In genomic region chr4:138824660-138825059, GRCm38 (mm10) we compare ENCODE assay signal across 15 mouse cellular contexts. TPM values are rescaled to one million over a fixed set of nuclear protein-coding genes. Genes with fewer than 3 reads are reported as not detected.
DNase-seq lines count a peak whose midpoint lies in the region; ATAC-seq and TF ChIP-seq lines count a peak whose summit lies in the region.
"Had no signal": no experiment of that assay in that cellular context is flagged by ENCODE, and none has a peak within 500 bp of the region (broad histone marks: within the 10 kb centered on the region; RNA-seq: fewer than 3 reads in every experiment).

No protein-coding gene starts in this region.

- peaks cover 57% of the 10 kb centered on the region for H3K27me3 ChIP-seq in heart, postnatal 0 days (ENCODE audit: control insufficient read depth, insufficient read depth, low read length)
- H3K27me3 ChIP-seq in midbrain, postnatal 0 days (ENCODE audit: insufficient read depth, low read length) = no peaks in the 10 kb centered on the region
- no peaks in the 10 kb centered on the region; the same call in 1 of the 2 replicates for H3K27me3 ChIP-seq in midbrain, embryonic 13.5 days

- no peak for TF ChIP-seq EP300 in heart, postnatal 0 days (IDR thresholded peaks at IDR 0.05; ENCODE audit: low read depth)

- 86% methylated on average over 2 of the region's 2 CpGs for WGBS in heart, postnatal 0 days
- 84% methylated on average over 2 of the region's 2 CpGs for WGBS in midbrain, postnatal 0 days
- WGBS in midbrain, embryonic 13.5 days = 85% methylated on average over 2 of the region's 2 CpGs

- H3K4me2 ChIP-seq in heart, postnatal 0 days (ENCODE audit: low read depth, low read length) = no peak overlapping the region
- no peak overlapping the region for H3K4me2 ChIP-seq in midbrain, postnatal 0 days (ENCODE audit: low read depth, low read length, poor library complexity, severe bottlenecking)
- no peak overlapping the region for H3K4me2 ChIP-seq in midbrain, embryonic 13.5 days (replicated peaks)

- TF ChIP-seq POLR2A in cortical plate, adult 2 months (IDR thresholded peaks at IDR 0.05; ENCODE audit: extremely low read depth, insufficient read depth, low read length) = no peak

- 0 out of 2 replicates have a peak, but pooled peaks have one; percentile 14 for TF ChIP-seq CTCF in heart, postnatal 0 days (IDR thresholded peaks at IDR 0.05; ENCODE audit: low read depth)
- TF ChIP-seq CTCF in midbrain, postnatal 0 days (IDR thresholded peaks at IDR 0.05) = peak; percentile 42
- TF ChIP-seq CTCF in cortical plate, adult 2 months (IDR thresholded peaks at IDR 0.05; ENCODE audit: extremely low read depth, insufficient read depth, low read length) = 0 out of 2 replicates have a peak, but pooled peaks have one; percentile 25

- H3K9me3 ChIP-seq in heart, postnatal 0 days (replicated peaks; ENCODE audit: control insufficient read depth, low read length) = peaks cover 5% of the 10 kb centered on the region; the same call in 1 of the 2 replicates
- no peaks in the 10 kb centered on the region for H3K9me3 ChIP-seq in midbrain, postnatal 0 days (ENCODE audit: low read length)
- 0 out of 2 replicates have a peak, but pooled peaks cover 2% of the 10 kb centered on the region for H3K9me3 ChIP-seq in midbrain, embryonic 13.5 days

- no peak for ATAC-seq in heart, postnatal 0 days (ENCODE audit: insufficient read depth, low read depth)
- no peak for ATAC-seq in midbrain, postnatal 0 days (ENCODE audit: low FRiP score)
- ATAC-seq in midbrain, embryonic 13.5 days = no peak
- no peak for ATAC-seq in megakaryocyte progenitor cell, adult 5-6 weeks (replicated peaks; ENCODE audit: poor library complexity)

- no peak overlapping the region for H3K4me3 ChIP-seq in heart, postnatal 0 days (ENCODE audit: low read depth, low read length)
- no peak overlapping the region for H3K4me3 ChIP-seq in midbrain, postnatal 0 days (ENCODE audit: low read depth, low read length)
- no peak overlapping the region for H3K4me3 ChIP-seq in midbrain, embryonic 13.5 days (replicated peaks)
- H3K4me3 ChIP-seq in cortical plate, adult 2 months (ENCODE audit: insufficient read depth, low read length) = no peak overlapping the region

- no peak overlapping the region for H3K9ac ChIP-seq in heart, postnatal 0 days (replicated peaks; ENCODE audit: low read depth, low read length)
- H3K9ac ChIP-seq in midbrain, postnatal 0 days (replicated peaks; ENCODE audit: low read length, poor library complexity, severe bottlenecking) = no peak overlapping the region
- no peak overlapping the region for H3K9ac ChIP-seq in midbrain, embryonic 13.5 days (replicated peaks)

- intact Hi-C loops in heart, postnatal 36 days (cut with DNase I) = no loop called here

- DNase-seq in heart, postnatal 0 days (ENCODE audit: low spot score) = no peak
- no peak for DNase-seq in heart, postnatal 36 days
- DNase-seq in midbrain, postnatal 0 days (ENCODE audit: low spot score) = no peak
- no peak for DNase-seq in spleen, postnatal 4 days (ENCODE audit: low spot score in 2 of 2)
- DNase-seq in left cerebral cortex, adult 8-10 months (ENCODE audit: low spot score in 2 of 2) = no peak
- DNase-seq: gastrocnemius, postnatal 14 days; liver; right cerebral cortex, postnatal 25 days had no signal

- no peaks in the 10 kb centered on the region for H3K36me3 ChIP-seq in heart, postnatal 0 days (replicated peaks; ENCODE audit: control insufficient read depth, insufficient read depth, low read length)
- no peaks in the 10 kb centered on the region for H3K36me3 ChIP-seq in midbrain, postnatal 0 days (ENCODE audit: insufficient read depth, low read length)
- H3K36me3 ChIP-seq in midbrain, embryonic 13.5 days = no peaks in the 10 kb centered on the region

- H3K4me1 ChIP-seq in heart, postnatal 0 days (ENCODE audit: control insufficient read depth, insufficient read depth) = peaks cover 6% of the 10 kb centered on the region; the same call in 1 of the 2 replicates
- no peaks in the 10 kb centered on the region for H3K4me1 ChIP-seq in midbrain, postnatal 0 days (ENCODE audit: insufficient read depth, low read length)
- peaks cover under 1% of the 10 kb centered on the region; the same call in 1 of the 2 replicates for H3K4me1 ChIP-seq in midbrain, embryonic 13.5 days (replicated peaks)
- no peaks in the 10 kb centered on the region for H3K4me1 ChIP-seq in cortical plate, adult 2 months (ENCODE audit: control insufficient read depth, insufficient read depth, low read length)

- no peak overlapping the region for H3K27ac ChIP-seq in heart, postnatal 0 days (ENCODE audit: low read depth)
- H3K27ac ChIP-seq in midbrain, postnatal 0 days (ENCODE audit: low read depth, low read length) = no peak overlapping the region
- H3K27ac ChIP-seq in midbrain, embryonic 13.5 days = no peak overlapping the region
- H3K27ac ChIP-seq in cortical plate, adult 2 months (ENCODE audit: insufficient read depth, low read length) = no peak overlapping the region

RNA-seq across cellular contexts. Expression of gene Pla2g5, which starts 38.6 kb away (rescaled TPM):
- 1.6 and 9.2 TPM in 2 replicates for total RNA-seq in heart, postnatal 0 days (2014; rRNA removed; ENCODE audit: low replicate concordance)
- 4.7 and 6.2 TPM in 2 replicates for polyA plus RNA-seq in heart, postnatal 0 days (2015; fragmentation: Nextera tagmentation; extraction: Ambion mirVana)
- 10 to 100 TPM; 27.0 to 32.1 TPM for total RNA-seq in heart, postnatal 36 days (2021)
- total RNA-seq in midbrain, postnatal 0 days (2014; rRNA removed) = 0.76 and 2.5 TPM in 2 replicates
- 0.64 and 0.81 TPM in 2 replicates for polyA plus RNA-seq in midbrain, postnatal 0 days (2015; fragmentation: Nextera tagmentation; extraction: Ambion mirVana)
- polyA plus RNA-seq in midbrain, embryonic 13.5 days (2015; fragmentation: Nextera tagmentation; extraction: Ambion mirVana) = 0.27 and 0.59 TPM in 2 replicates
- 2.9 and 4.2 TPM in 2 replicates for polyA plus RNA-seq in cortical plate, adult 2 months (2012; rRNA removed)
- total RNA-seq in left cerebral cortex, adult 8-10 months (2022) = 1 to 10 TPM; 1.8 to 4.8 (median 3.0) TPM
- not detected in 2 replicates for total RNA-seq in megakaryocyte progenitor cell, adult 5-6 weeks (2015)
- not detected in 2 replicates for total RNA-seq in megakaryocyte progenitor cell, adult 5-6 weeks (2017)
- total RNA-seq: common myeloid progenitor, adult 5-6 weeks; neutrophil, adult 5-6 weeks had no signal

RNA-seq across cellular contexts. Expression of gene Gm13030, which starts 49.1 kb away (rescaled TPM):
- total RNA-seq in heart, postnatal 0 days (2014; rRNA removed; ENCODE audit: low replicate concordance) = not detected in 2 replicates
- not detected in 2 replicates for polyA plus RNA-seq in heart, postnatal 0 days (2015; fragmentation: Nextera tagmentation; extraction: Ambion mirVana)
- total RNA-seq in heart, postnatal 36 days (2021) = not detected
- total RNA-seq in midbrain, postnatal 0 days (2014; rRNA removed) = not detected in 2 replicates
- polyA plus RNA-seq in midbrain, postnatal 0 days (2015; fragmentation: Nextera tagmentation; extraction: Ambion mirVana) = not detected in 2 replicates
- polyA plus RNA-seq in midbrain, embryonic 13.5 days (2015; fragmentation: Nextera tagmentation; extraction: Ambion mirVana) = not detected in 2 replicates
- polyA plus RNA-seq in cortical plate, adult 2 months (2012; rRNA removed) = not detected in 2 replicates
- not detected for total RNA-seq in left cerebral cortex, adult 8-10 months (2022)
- total RNA-seq in megakaryocyte progenitor cell, adult 5-6 weeks (2015) = not detected in 2 replicates
- not detected in 2 replicates for total RNA-seq in megakaryocyte progenitor cell, adult 5-6 weeks (2017)
- total RNA-seq: common myeloid progenitor, adult 5-6 weeks; gastrocnemius, postnatal 14 days; layer of hippocampus, postnatal 10 days; neutrophil, adult 5-6 weeks had no signal
- polyA plus RNA-seq: heart, embryonic 14.5 days had no signal

RNA-seq across cellular contexts. Expression of gene Pla2g2d, which starts 49.1 kb away (rescaled TPM):
- not detected in 2 replicates for total RNA-seq in heart, postnatal 0 days (2014; rRNA removed; ENCODE audit: low replicate concordance)
- not detected in 2 replicates for polyA plus RNA-seq in heart, postnatal 0 days (2015; fragmentation: Nextera tagmentation; extraction: Ambion mirVana)
- under 1 TPM; 0.30 to 0.36 TPM for total RNA-seq in heart, postnatal 36 days (2021)
- total RNA-seq in midbrain, postnatal 0 days (2014; rRNA removed) = 0.47 TPM in 1 of 2 replicates, not detected in the other
- polyA plus RNA-seq in midbrain, postnatal 0 days (2015; fragmentation: Nextera tagmentation; extraction: Ambion mirVana) = 0.38 and 0.52 TPM in 2 replicates
- 0.07 and 0.22 TPM in 2 replicates for polyA plus RNA-seq in midbrain, embryonic 13.5 days (2015; fragmentation: Nextera tagmentation; extraction: Ambion mirVana)
- 0.19 and 0.28 TPM in 2 replicates for polyA plus RNA-seq in cortical plate, adult 2 months (2012; rRNA removed)
- total RNA-seq in left cerebral cortex, adult 8-10 months (2022) = 1 to 10 TPM in 1 of 4 experiments, under 1 TPM in 3; 0.32 to 1.3 (median 0.69) TPM
- total RNA-seq in megakaryocyte progenitor cell, adult 5-6 weeks (2015) = not detected in 2 replicates
- total RNA-seq in megakaryocyte progenitor cell, adult 5-6 weeks (2017) = not detected in 2 replicates
- total RNA-seq: common myeloid progenitor, adult 5-6 weeks; gastrocnemius, postnatal 14 days; layer of hippocampus, postnatal 10 days; neutrophil, adult 5-6 weeks had no signal
- polyA plus RNA-seq: heart, embryonic 14.5 days had no signal

RNA-seq across cellular contexts. Expression of gene Pla2g2e, which starts 53.1 kb away (rescaled TPM):
- not detected in 2 replicates for total RNA-seq in heart, postnatal 0 days (2014; rRNA removed; ENCODE audit: low replicate concordance)
- 0.15 and 0.30 TPM in 2 replicates for polyA plus RNA-seq in heart, postnatal 0 days (2015; fragmentation: Nextera tagmentation; extraction: Ambion mirVana)
- 1 to 10 TPM in 1 of 2 experiments, under 1 TPM in 1; 0.97 to 1.1 TPM for total RNA-seq in heart, postnatal 36 days (2021)
- not detected in 2 replicates for total RNA-seq in midbrain, postnatal 0 days (2014; rRNA removed)
- polyA plus RNA-seq in midbrain, postnatal 0 days (2015; fragmentation: Nextera tagmentation; extraction: Ambion mirVana) = not detected in 2 replicates
- polyA plus RNA-seq in midbrain, embryonic 13.5 days (2015; fragmentation: Nextera tagmentation; extraction: Ambion mirVana) = not detected in 2 replicates
- not detected in 2 replicates for polyA plus RNA-seq in cortical plate, adult 2 months (2012; rRNA removed)
- not detected for total RNA-seq in left cerebral cortex, adult 8-10 months (2022)
- total RNA-seq in megakaryocyte progenitor cell, adult 5-6 weeks (2015) = not detected in 2 replicates
- total RNA-seq in megakaryocyte progenitor cell, adult 5-6 weeks (2017) = not detected in 2 replicates
- total RNA-seq: common myeloid progenitor, adult 5-6 weeks; gastrocnemius, postnatal 14 days; layer of hippocampus, postnatal 10 days; neutrophil, adult 5-6 weeks had no signal
- polyA plus RNA-seq: heart, embryonic 14.5 days had no signal
